Mouse (Mus musculus) bone marrow macrophage, adult 2 months (primary cell): ENCODE data around the gene Rptor.

Experiments
- CTCF ChIP-seq: IDR thresholded peaks from 2 replicates; pipeline ENCODE4 v1.5.1; 2012; ENCODE audit warnings: low read depth, mild to moderate bottlenecking, low read length, moderate library complexity
- POLR2A ChIP-seq: IDR thresholded peaks from 2 replicates; pipeline ENCODE4 v1.6.1; 2012; ENCODE audit warnings: mild to moderate bottlenecking, low read depth, low read length, borderline replicate concordance

DNA sequence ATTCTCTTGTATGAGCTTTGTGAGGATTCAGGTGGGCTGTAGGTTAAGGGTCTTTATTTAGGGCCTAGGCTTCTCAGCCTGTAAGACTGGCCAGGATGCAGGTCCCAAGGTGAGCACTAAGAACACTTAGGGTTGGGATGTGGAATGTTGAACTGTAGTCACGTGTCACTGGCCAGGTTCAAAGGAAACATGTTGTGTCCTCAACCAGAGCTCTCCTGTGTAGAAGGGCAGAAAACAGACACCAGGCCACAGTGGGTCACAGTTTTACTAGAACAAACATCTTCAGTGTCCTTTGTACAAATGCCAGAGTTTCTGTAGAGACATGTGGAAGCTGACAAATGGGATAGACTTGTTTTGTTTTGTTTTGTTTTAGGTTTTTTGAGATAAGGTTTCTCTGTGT, 138.7 kb downstream of the Rptor start:
- TF ChIP-seq CTCF (no peak), POLR2A (no peak)
